Mouse (Mus musculus) neural tube, embryonic 11.5 days (tissue): ENCODE measurements around the gene Zfp180. TPM values are rescaled to one million over a fixed set of nuclear protein-coding genes. Genes with fewer than 3 reads are reported as not detected.

Experiments
- ATAC-seq: fragments of 200-750 bp; cut with Nextera tagmentation; 2 replicates; pipeline ENCODE4 v1.8.0; 2017; ENCODE audit warnings: moderate number of reproducible peaks, mild to moderate bottlenecking, moderate TSS enrichment, moderate library complexity; ENCODE audit not compliant: insufficient read depth, low FRiP score, low TSS enrichment
- DNase-seq: peaks from one replicate; pipeline ENCODE4 v3.0.0-alpha.2; 2015; ENCODE audit warnings: low spot score
- H3K27ac ChIP-seq: fragments of 300-500 bp; sonication (generic); 2 replicates; pipeline ENCODE4 v1.5.1; 2014; ENCODE audit warnings: low read depth, mild to moderate bottlenecking, low read length
- H3K27me3 ChIP-seq: fragments of 300-500 bp; sonication (generic); 2 replicates; pipeline ENCODE4 v1.6.1; 2014; ENCODE audit warnings: mild to moderate bottlenecking, low read length, mixed read lengths; ENCODE audit not compliant: control insufficient read depth, insufficient read depth
- H3K36me3 ChIP-seq: fragments of 300-500 bp; sonication (generic); 2 replicates; pipeline ENCODE4 v1.6.1; 2014; ENCODE audit warnings: mild to moderate bottlenecking, low read length, moderate library complexity, mixed read lengths; ENCODE audit not compliant: control insufficient read depth, insufficient read depth
- H3K4me1 ChIP-seq: fragments of 300-500 bp; sonication (generic); 2 replicates; pipeline ENCODE4 v1.6.1; 2014; ENCODE audit warnings: low read length, mixed read lengths; ENCODE audit not compliant: control insufficient read depth, insufficient read depth
- H3K4me2 ChIP-seq: fragments of 300-500 bp; sonication (generic); 2 replicates; pipeline ENCODE4 v1.6.1; 2014; ENCODE audit warnings: low read depth, mild to moderate bottlenecking, moderate library complexity
- H3K4me3 ChIP-seq: fragments of 300-500 bp; sonication (generic); 2 replicates; pipeline ENCODE4 v1.5.1; 2014; ENCODE audit warnings: low read depth, low read length
- H3K9ac ChIP-seq: fragments of 300-500 bp; sonication (generic); 2 replicates; pipeline ENCODE4 v1.6.1; 2014; ENCODE audit warnings: mild to moderate bottlenecking, low read length
- H3K9me3 ChIP-seq: fragments of 300-500 bp; sonication (generic); 2 replicates; pipeline ENCODE4 v1.6.1; 2016; ENCODE audit warnings: low read length; ENCODE audit not compliant: control insufficient read depth
- WGBS: fragments of 180-500 bp; shearing (Covaris S2); extraction: QIAGEN DNeasy Blood & Tissue Kit; methylation state at CpG from one replicate; pipeline ENCODE4 v1.1.7; 2014; 5-methylcytosine and 5-hydroxymethylcytosine counted together
- polyA plus RNA-seq: library from polyadenylated mRNA; unstranded; fragments of >200 nt; fragmentation: Nextera tagmentation; extraction: Ambion mirVana; gene quantifications from 2 replicates; pipeline ENCODE4 v1.2.1, GENCODE M21; 2014

The Zfp180 gene
- polyA plus RNA-seq, 1 experiment from 2014 or later: 37.7 TPM

DNA sequence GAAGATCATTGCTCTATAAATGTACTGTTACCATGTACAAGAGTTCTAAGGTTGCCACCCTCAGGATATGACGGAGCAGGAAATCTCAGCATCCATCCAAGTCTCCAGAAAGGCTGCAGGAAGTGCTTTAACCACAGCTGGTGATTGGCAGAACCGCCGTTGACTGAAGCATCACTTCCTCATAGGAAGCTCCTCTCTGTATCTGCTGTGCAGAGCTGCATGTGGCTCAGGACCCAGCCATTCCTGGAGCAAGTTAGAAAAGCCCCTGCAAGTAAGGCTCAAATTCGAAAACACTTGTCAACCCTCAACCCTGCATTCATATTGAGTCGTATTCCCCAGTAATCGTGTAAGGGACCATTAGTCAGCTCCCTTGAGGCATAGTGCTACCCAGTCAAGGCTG, 60.8 kb downstream of the Zfp180 start:
- ATAC-seq (no peak), DNase-seq (no peak)
- no peak overlapping the region for H3K27ac ChIP-seq
- no peak overlapping the region for H3K4me3 ChIP-seq
- WGBS: 90% methylated on average over 6 of the region's 6 CpGs
- no peak overlapping the region for H3K4me2 ChIP-seq
- peaks cover 13% of the 10 kb centered on the region for H3K36me3 ChIP-seq
- H3K27me3 ChIP-seq: no peaks in the 10 kb centered on the region
- no peak overlapping the region for H3K9ac ChIP-seq
- H3K4me1 ChIP-seq: no peaks in the 10 kb centered on the region
- no peaks in the 10 kb centered on the region for H3K9me3 ChIP-seq

DNA sequence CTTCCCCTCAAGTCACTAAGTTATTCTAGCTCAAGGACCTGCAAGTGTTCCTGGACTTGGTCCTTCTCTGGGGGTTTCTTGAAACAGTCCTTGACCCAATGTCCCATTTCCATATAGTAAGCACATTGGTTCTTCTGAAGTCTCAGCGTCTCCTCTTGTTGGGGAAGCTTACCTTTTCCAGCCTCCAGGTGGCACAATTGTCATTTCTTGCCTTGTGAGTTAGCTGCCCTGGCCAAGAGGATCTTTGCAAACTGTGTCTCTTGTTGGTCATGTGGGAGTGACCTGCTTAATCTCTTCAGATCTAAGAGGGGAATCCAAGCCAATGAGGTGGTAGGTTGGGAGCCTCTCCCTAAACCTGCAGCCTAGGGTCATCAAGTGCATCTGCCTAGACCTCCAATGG, 71.5 kb downstream of the Zfp180 start:
- no peaks in the 10 kb centered on the region for H3K27me3 ChIP-seq
- H3K36me3 ChIP-seq: no peaks in the 10 kb centered on the region
- H3K9me3 ChIP-seq: no peaks in the 10 kb centered on the region
- WGBS: 8% methylated on average over 1 of the region's 1 CpGs
- H3K9ac ChIP-seq: no peak overlapping the region
- H3K4me3 ChIP-seq: no peak overlapping the region
- no peaks in the 10 kb centered on the region for H3K4me1 ChIP-seq
- DNase-seq (peak; percentile 17), ATAC-seq (no peak)
- no peak overlapping the region for H3K4me2 ChIP-seq
- H3K27ac ChIP-seq: no peak overlapping the region

Other genes starting within 250 kb of the Zfp180 start
- not detected in 2 replicates for gene Vmn1r176, start 244.6 kb upstream of the Zfp180 start, polyA plus RNA-seq
- gene Vmn1r177, start 215.5 kb upstream of the Zfp180 start, polyA plus RNA-seq: not detected in 2 replicates
- gene Vmn1r178, start 189.9 kb upstream of the Zfp180 start, polyA plus RNA-seq: not detected in 2 replicates
- gene Vmn1r179, start 154.9 kb upstream of the Zfp180 start, polyA plus RNA-seq: not detected in 2 replicates
- not detected in 2 replicates for gene Vmn1r180, start 131.3 kb upstream of the Zfp180 start, polyA plus RNA-seq
- not detected in 2 replicates for gene Vmn1r181, start 107.3 kb upstream of the Zfp180 start, polyA plus RNA-seq
- not detected in 2 replicates for gene V1rd19, start 80.2 kb upstream of the Zfp180 start, polyA plus RNA-seq
- gene Vmn1r183, start 28.7 kb upstream of the Zfp180 start, polyA plus RNA-seq: not detected in 2 replicates
- 3.6 and 4.4 TPM in 2 replicates for gene Zfp112, start 30.4 kb downstream of the Zfp180 start, polyA plus RNA-seq
- 16.9 and 20.8 TPM in 2 replicates for gene Zfp235, start 52.2 kb downstream of the Zfp180 start, polyA plus RNA-seq
- gene Zfp114, start 93.1 kb downstream of the Zfp180 start, polyA plus RNA-seq: 3.8 and 4.3 TPM in 2 replicates
- 11.1 and 12.4 TPM in 2 replicates for gene Zfp111, start 129.5 kb downstream of the Zfp180 start, polyA plus RNA-seq
- gene Zfp109, start 155.6 kb downstream of the Zfp180 start, polyA plus RNA-seq: 4.8 and 5.5 TPM in 2 replicates
- 3.4 and 3.7 TPM in 2 replicates for gene Zfp108, start 172.9 kb downstream of the Zfp180 start, polyA plus RNA-seq
- gene Zfp93, start 188.5 kb downstream of the Zfp180 start, polyA plus RNA-seq: 8.1 and 9.2 TPM in 2 replicates
- gene Zfp61, start 219.3 kb downstream of the Zfp180 start, polyA plus RNA-seq: 34.4 and 40.9 TPM in 2 replicates
- 12.2 and 16.5 TPM in 2 replicates for gene Zfp94, start 234.7 kb downstream of the Zfp180 start, polyA plus RNA-seq